Mouse (Mus musculus): ENCODE measurements around the gene Shank2. TPM values are rescaled to one million over a fixed set of nuclear protein-coding genes. Genes with fewer than 3 reads are reported as not detected.

Shank2 gene
- polyA plus RNA-seq, 1 experiment from 2014 or later = 2.7 TPM

- H3K9ac ChIP-seq (ENCODE audit: low read depth, low read length) = peak overlapping the region; percentile 50
- H3K36me3 ChIP-seq (ENCODE audit: control insufficient read depth, insufficient read depth, low read length) = no peaks in the 10 kb centered on the region
- peak overlapping the region; percentile 50 for H3K4me3 ChIP-seq (ENCODE audit: low read depth, low read length)
- peak; percentile 86 for DNase-seq (ENCODE audit: low spot score)
- peaks cover 10% of the 10 kb centered on the region for H3K4me1 ChIP-seq (replicated peaks; ENCODE audit: control insufficient read depth, insufficient read depth, low read length)
- H3K9me3 ChIP-seq (ENCODE audit: control insufficient read depth, low read length) = no peaks in the 10 kb centered on the region
- H3K27ac ChIP-seq (ENCODE audit: low read depth, low read length) = 0 out of 2 replicates have a peak overlapping the region, but pooled peaks have one; percentile 17
- H3K27me3 ChIP-seq (ENCODE audit: control insufficient read depth, insufficient read depth, low read length) = peaks cover 51% of the 10 kb centered on the region
- peak; percentile 78 for ATAC-seq (ENCODE audit: low FRiP score)
- H3K4me2 ChIP-seq (replicated peaks; ENCODE audit: low read depth, low read length) = peak overlapping the region; percentile 68
- WGBS = under 1% methylated on average over 48 of the region's 50 CpGs
Measured at GRCm38 (mm10) chr7:143978741-143979371, 22.9 kb upstream of the Shank2 start.

GRCm38 (mm10) chr7:143979986-143980385, 21.7 kb upstream of the Shank2 start:
- Histone ChIP-seq H3K9me3 (ENCODE audit: control insufficient read depth, low read length) (no peaks in the 10 kb centered on the region), H3K4me1 (replicated peaks; ENCODE audit: control insufficient read depth, insufficient read depth, low read length) (peaks cover 10% of the 10 kb centered on the region), H3K36me3 (ENCODE audit: control insufficient read depth, insufficient read depth, low read length) (no peaks in the 10 kb centered on the region), H3K9ac (ENCODE audit: low read depth, low read length) (no peak overlapping the region), H3K4me2 (replicated peaks; ENCODE audit: low read depth, low read length) (no peak overlapping the region), H3K4me3 (ENCODE audit: low read depth, low read length) (no peak overlapping the region), H3K27ac (ENCODE audit: low read depth, low read length) (no peak overlapping the region), H3K27me3 (ENCODE audit: control insufficient read depth, insufficient read depth, low read length) (peaks cover 51% of the 10 kb centered on the region)
- 61% methylated on average over 5 of the region's 5 CpGs for WGBS
- ATAC-seq (ENCODE audit: low FRiP score) = no peak
- no peak for DNase-seq (ENCODE audit: low spot score)

- WGBS = 100% methylated on average over 2 of the region's 2 CpGs
- no peaks in the 10 kb centered on the region for H3K9me3 ChIP-seq (ENCODE audit: control insufficient read depth, low read length)
- H3K9ac ChIP-seq (ENCODE audit: low read depth, low read length) = no peak overlapping the region
- H3K4me2 ChIP-seq (replicated peaks; ENCODE audit: low read depth, low read length) = no peak overlapping the region
- ATAC-seq (ENCODE audit: low FRiP score) = no peak
- no peak for DNase-seq (ENCODE audit: low spot score)
- no peaks in the 10 kb centered on the region for H3K4me1 ChIP-seq (replicated peaks; ENCODE audit: control insufficient read depth, insufficient read depth, low read length)
- H3K27ac ChIP-seq (ENCODE audit: low read depth, low read length) = no peak overlapping the region
- no peaks in the 10 kb centered on the region for H3K27me3 ChIP-seq (ENCODE audit: control insufficient read depth, insufficient read depth, low read length)
- no peak overlapping the region for H3K4me3 ChIP-seq (ENCODE audit: low read depth, low read length)
- no peaks in the 10 kb centered on the region for H3K36me3 ChIP-seq (ENCODE audit: control insufficient read depth, insufficient read depth, low read length)
Measured at GRCm38 (mm10) chr7:143986281-143986680, 15.4 kb upstream of the Shank2 start.

- DNase-seq (ENCODE audit: low spot score) (no peak), ATAC-seq (ENCODE audit: low FRiP score) (no peak)
- Histone ChIP-seq H3K36me3 (ENCODE audit: control insufficient read depth, insufficient read depth, low read length) (no peaks in the 10 kb centered on the region), H3K27ac (ENCODE audit: low read depth, low read length) (no peak overlapping the region), H3K4me1 (replicated peaks; ENCODE audit: control insufficient read depth, insufficient read depth, low read length) (no peaks in the 10 kb centered on the region), H3K9me3 (ENCODE audit: control insufficient read depth, low read length) (no peaks in the 10 kb centered on the region), H3K4me2 (replicated peaks; ENCODE audit: low read depth, low read length) (no peak overlapping the region), H3K4me3 (ENCODE audit: low read depth, low read length) (no peak overlapping the region), H3K27me3 (ENCODE audit: control insufficient read depth, insufficient read depth, low read length) (no peaks in the 10 kb centered on the region), H3K9ac (ENCODE audit: low read depth, low read length) (no peak overlapping the region)
Measured at GRCm38 (mm10) chr7:143991160-143991559, 10.6 kb upstream of the Shank2 start.

GRCm38 (mm10) chr7:143999073-143999472, 2.7 kb upstream of the Shank2 start:
- H3K4me2 ChIP-seq (replicated peaks; ENCODE audit: low read depth, low read length) = no peak overlapping the region
- WGBS = 88% methylated on average over 3 of the region's 3 CpGs
- no peak for ATAC-seq (ENCODE audit: low FRiP score)
- H3K9me3 ChIP-seq (ENCODE audit: control insufficient read depth, low read length) = no peaks in the 10 kb centered on the region
- no peaks in the 10 kb centered on the region for H3K4me1 ChIP-seq (replicated peaks; ENCODE audit: control insufficient read depth, insufficient read depth, low read length)
- H3K27me3 ChIP-seq (ENCODE audit: control insufficient read depth, insufficient read depth, low read length) = no peaks in the 10 kb centered on the region
- H3K36me3 ChIP-seq (ENCODE audit: control insufficient read depth, insufficient read depth, low read length) = no peaks in the 10 kb centered on the region
- no peak for DNase-seq (ENCODE audit: low spot score)
- no peak overlapping the region for H3K4me3 ChIP-seq (ENCODE audit: low read depth, low read length)
- no peak overlapping the region for H3K27ac ChIP-seq (ENCODE audit: low read depth, low read length)
- no peak overlapping the region for H3K9ac ChIP-seq (ENCODE audit: low read depth, low read length)

GRCm38 (mm10) chr7:144003471-144003870, 1.7 kb downstream of the Shank2 start:
- no peak overlapping the region for H3K27ac ChIP-seq (ENCODE audit: low read depth, low read length)
- H3K9ac ChIP-seq (ENCODE audit: low read depth, low read length) = no peak overlapping the region
- H3K27me3 ChIP-seq (ENCODE audit: control insufficient read depth, insufficient read depth, low read length) = no peaks in the 10 kb centered on the region
- H3K4me2 ChIP-seq (replicated peaks; ENCODE audit: low read depth, low read length) = no peak overlapping the region
- H3K36me3 ChIP-seq (ENCODE audit: control insufficient read depth, insufficient read depth, low read length) = no peaks in the 10 kb centered on the region
- no peak for DNase-seq (ENCODE audit: low spot score)
- H3K4me3 ChIP-seq (ENCODE audit: low read depth, low read length) = no peak overlapping the region
- WGBS = 89% methylated on average over 3 of the region's 3 CpGs
- H3K4me1 ChIP-seq (replicated peaks; ENCODE audit: control insufficient read depth, insufficient read depth, low read length) = no peaks in the 10 kb centered on the region
- H3K9me3 ChIP-seq (ENCODE audit: control insufficient read depth, low read length) = no peaks in the 10 kb centered on the region
- no peak for ATAC-seq (ENCODE audit: low FRiP score)

- DNase-seq (ENCODE audit: low spot score) = no peak
- Histone ChIP-seq H3K36me3 (ENCODE audit: control insufficient read depth, insufficient read depth, low read length) (no peaks in the 10 kb centered on the region), H3K9me3 (ENCODE audit: control insufficient read depth, low read length) (no peaks in the 10 kb centered on the region), H3K4me2 (replicated peaks; ENCODE audit: low read depth, low read length) (no peak overlapping the region), H3K27ac (ENCODE audit: low read depth, low read length) (no peak overlapping the region), H3K9ac (ENCODE audit: low read depth, low read length) (no peak overlapping the region), H3K4me1 (replicated peaks; ENCODE audit: control insufficient read depth, insufficient read depth, low read length) (no peaks in the 10 kb centered on the region), H3K27me3 (ENCODE audit: control insufficient read depth, insufficient read depth, low read length) (no peaks in the 10 kb centered on the region), H3K4me3 (ENCODE audit: low read depth, low read length) (no peak overlapping the region)
- ATAC-seq (ENCODE audit: low FRiP score) = no peak
- 61% methylated on average over 4 of the region's 4 CpGs for WGBS
Measured at GRCm38 (mm10) chr7:144008079-144008478, 6.4 kb downstream of the Shank2 start.

GRCm38 (mm10) chr7:144008985-144009384, 7.3 kb downstream of the Shank2 start:
- Histone ChIP-seq H3K9ac (ENCODE audit: low read depth, low read length) (no peak overlapping the region), H3K27me3 (ENCODE audit: control insufficient read depth, insufficient read depth, low read length) (no peaks in the 10 kb centered on the region), H3K4me2 (replicated peaks; ENCODE audit: low read depth, low read length) (no peak overlapping the region), H3K4me1 (replicated peaks; ENCODE audit: control insufficient read depth, insufficient read depth, low read length) (no peaks in the 10 kb centered on the region), H3K9me3 (ENCODE audit: control insufficient read depth, low read length) (no peaks in the 10 kb centered on the region), H3K36me3 (ENCODE audit: control insufficient read depth, insufficient read depth, low read length) (no peaks in the 10 kb centered on the region), H3K27ac (ENCODE audit: low read depth, low read length) (no peak overlapping the region), H3K4me3 (ENCODE audit: low read depth, low read length) (no peak overlapping the region)
- DNase-seq (ENCODE audit: low spot score) (no peak), ATAC-seq (ENCODE audit: low FRiP score) (no peak)
- WGBS = 85% methylated on average over 4 of the region's 4 CpGs

- Histone ChIP-seq H3K9me3 (ENCODE audit: control insufficient read depth, low read length) (no peaks in the 10 kb centered on the region), H3K27me3 (ENCODE audit: control insufficient read depth, insufficient read depth, low read length) (no peaks in the 10 kb centered on the region), H3K27ac (ENCODE audit: low read depth, low read length) (no peak overlapping the region), H3K4me1 (replicated peaks; ENCODE audit: control insufficient read depth, insufficient read depth, low read length) (no peaks in the 10 kb centered on the region), H3K4me2 (replicated peaks; ENCODE audit: low read depth, low read length) (no peak overlapping the region), H3K4me3 (ENCODE audit: low read depth, low read length) (no peak overlapping the region), H3K9ac (ENCODE audit: low read depth, low read length) (no peak overlapping the region), H3K36me3 (ENCODE audit: control insufficient read depth, insufficient read depth, low read length) (no peaks in the 10 kb centered on the region)
- WGBS = 56% methylated on average over 2 of the region's 2 CpGs
- DNase-seq (ENCODE audit: low spot score) (no peak), ATAC-seq (ENCODE audit: low FRiP score) (no peak)
Measured at GRCm38 (mm10) chr7:144014485-144014884, 12.8 kb downstream of the Shank2 start.

Data from hindbrain, embryonic 11.5 days (tissue).